Mouse (Mus musculus): ENCODE data around the gene Grin2b.

GRCm38 (mm10) chr6:135745606-135746005, 427.7 kb downstream of the Grin2b start:
- TF ChIP-seq CTCF (IDR thresholded peaks at IDR 0.05; ENCODE audit: borderline replicate concordance, insufficient read depth, low read length) = no peak
- TF ChIP-seq POLR2A (IDR thresholded peaks at IDR 0.05; ENCODE audit: low read depth, low read length) = no peak
